Mouse (Mus musculus) gastrocnemius, adult 2 months (tissue): Measurements from ENCODE around the gene Rab1b. TPM values are rescaled to one million over a fixed set of nuclear protein-coding genes. Genes with fewer than 3 reads are reported as not detected.

ENCODE experiments used
- DNase-seq: peaks from one replicate; pipeline ENCODE4 v3.0.0; 2022
- H3K27ac ChIP-seq: fragments of 200-600 bp; 2 replicates; pipeline ENCODE4 v1.8.1; 2022; ENCODE audit warnings: mild to moderate bottlenecking
- H3K4me3 ChIP-seq: fragments of 200-600 bp; 2 replicates; pipeline ENCODE4 v1.8.1; 2022; ENCODE audit warnings: mild to moderate bottlenecking, moderate library complexity
- CTCF ChIP-seq: fragments of 200-600 bp; IDR thresholded peaks from 2 replicates; pipeline ENCODE4 v1.8.1; 2022; ENCODE audit warnings: antibody characterized with exemption, mild to moderate bottlenecking, moderate library complexity
- intact Hi-C: fragments of 180-260 bp; cut with DNase I; formaldehyde crosslinking; loops from one replicate; pipeline ENCODE4 v1.15.1; 2025
- total RNA-seq, 2 experiments: library from RNA; stranded (reverse); gene quantifications; 2 replicates each; pipeline ENCODE4 v1.2.3; 2021

The Rab1b gene
- total RNA-seq, 2 experiments from 2014 or later, result 112 to 128 TPM

DNA sequence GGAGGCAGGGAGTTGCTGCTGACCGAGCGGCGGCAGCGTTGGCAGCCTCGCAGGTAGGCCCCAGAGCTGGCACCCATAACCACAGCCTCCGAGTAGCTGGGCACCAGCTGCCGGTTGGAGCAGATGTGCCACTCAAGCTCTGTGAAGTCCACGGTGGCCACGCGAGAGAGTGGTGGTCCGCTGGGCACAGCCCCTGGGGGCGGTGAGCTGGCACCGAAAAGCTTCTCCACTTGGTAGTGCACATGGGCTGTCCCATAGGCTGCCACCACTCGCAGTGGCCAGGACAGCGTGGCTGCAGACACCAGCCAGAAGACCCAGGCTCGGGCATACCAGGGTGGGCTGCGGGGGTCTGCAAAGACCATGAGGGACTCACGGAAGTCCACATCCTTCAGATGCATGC lies 24.9 kb downstream of the Rab1b start:
- DNase-seq, result no peak
- no peak for TF ChIP-seq CTCF
- H3K4me3 ChIP-seq, result no peak overlapping the region
- H3K27ac ChIP-seq, result no peak overlapping the region
- intact Hi-C loops, result no loop called here

DNA sequence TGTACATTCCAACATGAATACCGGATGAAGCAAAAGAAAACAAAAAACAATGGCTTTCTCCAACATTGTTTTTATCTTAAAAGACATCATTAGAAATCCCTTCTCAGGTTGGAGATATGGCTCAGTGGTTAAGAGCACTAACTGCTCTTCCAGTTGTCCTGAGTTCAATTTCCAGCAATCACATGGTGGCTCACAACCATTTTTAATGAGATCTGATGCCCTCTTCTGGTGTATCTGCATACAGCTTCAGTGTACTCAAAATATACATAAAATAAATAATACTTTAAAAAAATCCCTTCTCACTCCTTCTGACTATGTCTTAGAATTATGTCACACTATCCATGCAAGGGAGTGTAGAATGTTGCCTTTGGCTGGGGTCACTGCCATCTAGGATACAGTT lies 27.6 kb downstream of the Rab1b start:
- Histone ChIP-seq H3K4me3 (no peak overlapping the region), H3K27ac (no peak overlapping the region)
- no peak for DNase-seq
- intact Hi-C loops, result no loop called here
- no peak for TF ChIP-seq CTCF

DNA sequence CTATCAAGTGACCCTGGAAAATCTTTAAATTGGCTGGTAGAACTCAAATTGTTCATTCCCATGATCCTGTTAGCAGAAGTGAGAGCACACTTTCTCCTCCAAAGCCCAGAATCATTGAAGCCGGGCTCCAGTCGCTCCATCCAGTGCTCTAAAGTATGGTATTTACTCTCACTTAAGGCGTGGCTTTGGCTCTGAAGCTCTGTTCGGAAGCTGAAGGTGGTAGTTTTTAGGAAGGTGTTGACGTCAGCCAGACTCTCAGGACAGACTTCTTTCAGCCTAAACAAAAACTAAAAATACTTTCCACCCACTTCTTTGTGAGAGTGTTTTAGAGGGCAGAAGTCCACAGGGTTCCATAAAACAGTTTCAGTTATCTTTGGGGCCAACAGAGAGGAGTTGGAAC lies 33.4 kb downstream of the Rab1b start:
- no peak for DNase-seq
- no peak for TF ChIP-seq CTCF
- H3K4me3 ChIP-seq, result no peak overlapping the region
- no peak overlapping the region for H3K27ac ChIP-seq
- intact Hi-C loops, result loop anchor here (1.0 to 5.0 kb wide), 2 partner anchors 17 to 56 kb away; no protein-coding TSS in a partner anchor

DNA sequence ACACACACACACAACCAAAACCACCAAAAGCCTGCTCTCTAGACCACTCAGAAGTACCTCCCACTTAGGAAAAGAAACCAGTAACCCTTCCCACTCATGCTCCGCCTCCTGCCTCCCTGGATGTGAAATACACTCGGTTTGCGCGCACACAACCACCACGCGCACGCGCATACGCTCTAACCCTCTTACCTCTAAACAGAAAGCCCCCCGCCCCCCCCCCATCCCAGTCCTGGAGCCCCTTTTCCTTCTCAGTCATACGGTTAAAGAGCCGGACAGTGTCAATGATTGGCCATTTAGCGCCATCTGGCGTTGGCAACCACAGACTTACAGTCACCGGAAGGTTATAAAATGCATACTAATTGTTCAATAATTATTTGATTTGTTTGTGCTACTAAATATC lies 33.8 kb downstream of the Rab1b start:
- Histone ChIP-seq H3K27ac (peak overlapping the region; percentile 80; the same call in 1 of the 2 replicates), H3K4me3 (peak overlapping the region; percentile 76)
- peak; percentile 69 for DNase-seq
- peak; percentile 70 for TF ChIP-seq CTCF
- intact Hi-C loops, result loop anchor here (1.0 to 5.0 kb wide), 2 partner anchors 17 to 56 kb away; no protein-coding TSS in a partner anchor

DNA sequence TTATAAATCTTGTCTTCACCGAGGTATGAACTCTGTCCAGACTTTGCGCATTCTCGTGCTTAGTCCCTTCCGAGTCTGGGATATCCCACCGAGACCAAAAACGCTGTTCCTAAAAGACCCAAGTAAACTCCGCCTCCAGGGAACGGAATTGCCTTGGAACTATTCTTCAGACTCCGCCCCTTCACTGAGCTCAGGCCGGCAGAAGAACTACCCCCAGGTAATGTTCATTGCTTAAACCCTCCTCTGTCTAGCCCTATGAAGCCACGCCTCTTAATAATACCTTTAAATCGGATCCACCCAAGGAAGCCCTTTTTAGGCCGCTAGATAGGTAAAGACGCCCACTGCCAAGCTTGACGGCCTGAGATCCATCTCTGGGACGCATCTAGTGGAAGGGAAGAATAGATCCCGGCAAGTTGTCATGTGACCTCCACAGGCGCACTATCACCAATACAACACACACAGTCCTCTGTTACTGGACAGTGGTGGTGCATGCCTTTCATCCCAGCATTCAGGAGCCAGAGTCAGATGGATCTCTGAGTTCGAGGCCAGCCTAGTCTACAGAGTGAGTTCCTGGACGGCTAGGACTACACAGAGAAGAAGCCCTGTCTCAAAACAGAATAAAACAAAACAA lies 34.4 kb downstream of the Rab1b start:
- Histone ChIP-seq H3K27ac (peak overlapping the region; percentile 80), H3K4me3 (peak overlapping the region; percentile 76)
- intact Hi-C loops, result loop anchor here (1.0 to 5.0 kb wide), 2 partner anchors 16 to 55 kb away; no protein-coding TSS in a partner anchor
- no peak for TF ChIP-seq CTCF
- no peak for DNase-seq

DNA sequence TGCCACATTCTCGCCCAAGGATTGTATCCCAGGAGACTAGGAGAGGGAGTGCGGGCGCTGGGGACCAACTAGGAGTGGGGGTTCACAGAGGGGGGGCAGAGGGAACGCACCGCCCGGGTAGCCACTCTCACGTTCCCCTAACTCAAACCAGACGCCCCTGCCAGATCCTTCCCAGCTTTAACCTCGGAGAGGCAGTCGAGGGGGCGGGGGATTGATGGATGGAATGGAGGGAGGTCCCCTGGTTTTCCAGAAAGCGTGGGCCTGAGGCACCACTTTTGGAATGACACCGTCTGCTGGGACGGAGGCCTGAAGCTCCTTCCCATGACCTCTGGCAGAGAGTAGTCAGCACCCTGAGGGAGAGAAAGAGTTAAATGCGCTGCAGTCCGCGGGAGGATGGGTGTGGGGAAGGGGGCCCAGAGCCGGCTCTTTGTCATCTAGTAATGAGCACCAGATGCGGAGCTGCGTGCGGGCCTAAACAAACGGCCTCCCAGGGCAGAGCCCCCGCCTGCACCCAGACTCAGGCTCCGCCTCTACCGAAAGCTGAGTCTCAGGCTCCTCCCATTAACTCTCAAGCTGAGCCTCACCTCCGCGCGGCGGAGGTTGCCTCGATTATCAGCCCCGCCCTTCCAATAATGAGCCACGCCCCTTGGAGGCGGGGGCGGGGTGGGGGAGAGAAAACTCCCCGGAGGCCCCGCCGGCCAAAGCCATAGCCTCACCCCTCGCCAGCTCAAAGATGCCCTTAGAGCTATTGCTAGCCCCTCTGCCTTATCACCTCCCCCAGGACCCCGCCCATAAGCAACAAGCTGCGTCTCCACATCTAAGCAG lies 35.1 kb downstream of the Rab1b start:
- H3K4me3 ChIP-seq, result peak overlapping the region; percentile 76
- intact Hi-C loops, result loop anchor here (5.0 kb wide), 1 partner anchor 54 kb away; no protein-coding TSS in a partner anchor
- H3K27ac ChIP-seq, result peak overlapping the region; percentile 80
- TF ChIP-seq CTCF, result no peak
- DNase-seq, result peak; percentile 84

DNA sequence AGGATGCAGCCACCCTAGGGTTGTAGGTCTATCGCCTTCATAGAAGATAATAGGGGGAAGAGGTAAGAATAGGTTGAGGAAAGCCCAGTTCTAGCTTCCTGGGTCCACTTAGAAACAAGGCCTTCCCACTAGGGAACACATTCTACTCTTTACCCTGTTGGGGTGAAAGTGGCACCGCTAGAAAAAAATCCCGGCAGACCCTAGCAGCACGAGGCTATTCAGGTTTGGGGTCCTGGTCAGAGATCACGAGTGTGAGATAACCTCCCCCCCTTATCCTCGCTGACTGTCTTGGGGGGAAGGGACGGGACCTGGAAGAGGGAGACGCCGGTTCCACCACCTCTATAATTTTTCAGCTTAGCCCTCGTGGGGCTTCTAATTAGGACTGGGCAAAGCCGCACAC lies 35.8 kb downstream of the Rab1b start:
- intact Hi-C loops, result loop anchor here (5.0 kb wide), 1 partner anchor 54 kb away; no protein-coding TSS in a partner anchor
- no peak for DNase-seq
- Histone ChIP-seq H3K27ac (peak overlapping the region; percentile 80), H3K4me3 (peak overlapping the region; percentile 76)
- TF ChIP-seq CTCF, result no peak

DNA sequence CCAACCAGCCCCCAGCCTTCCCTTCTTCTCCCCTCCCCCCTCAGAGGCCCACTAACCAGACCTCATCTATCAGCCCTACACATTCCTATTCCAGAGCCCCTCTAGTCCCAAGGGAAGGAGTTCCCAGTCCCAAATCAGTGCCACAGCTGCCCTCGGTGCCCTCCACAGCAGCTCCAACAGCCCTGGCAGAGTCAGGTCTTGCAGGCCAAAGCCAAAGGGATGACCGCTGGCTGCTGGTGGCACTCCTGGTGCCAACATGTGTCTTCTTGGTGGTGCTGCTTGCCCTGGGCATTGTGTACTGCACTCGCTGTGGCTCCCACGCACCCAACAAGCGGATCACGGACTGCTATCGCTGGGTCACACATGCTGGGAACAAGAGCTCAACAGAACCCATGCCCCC lies 36.9 kb downstream of the Rab1b start:
- peak overlapping the region; percentile 76 for H3K4me3 ChIP-seq
- no peak for TF ChIP-seq CTCF
- no peak for DNase-seq
- intact Hi-C loops, result loop anchor here (5.0 kb wide), 1 partner anchor 53 kb away; no protein-coding TSS in a partner anchor
- H3K27ac ChIP-seq, result peak overlapping the region; percentile 80

DNA sequence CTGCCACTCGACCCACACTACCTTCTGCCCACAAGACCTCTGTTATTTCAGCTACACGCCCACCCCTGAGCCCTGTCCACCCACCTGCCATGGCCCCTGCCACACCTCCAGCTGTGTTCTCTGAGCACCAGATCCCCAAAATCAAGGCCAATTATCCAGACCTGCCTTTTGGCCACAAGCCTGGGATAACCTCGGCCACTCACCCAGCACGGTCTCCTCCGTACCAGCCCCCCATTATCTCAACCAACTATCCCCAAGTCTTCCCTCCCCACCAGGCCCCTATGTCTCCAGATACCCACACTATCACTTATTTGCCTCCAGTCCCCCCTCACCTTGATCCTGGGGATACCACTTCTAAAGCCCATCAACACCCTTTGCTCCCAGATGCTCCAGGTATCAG lies 37.4 kb downstream of the Rab1b start:
- Histone ChIP-seq H3K4me3 (peak overlapping the region; percentile 76), H3K27ac (peak overlapping the region; percentile 81; the same call in 1 of the 2 replicates)
- intact Hi-C loops, result no loop called here
- DNase-seq, result no peak
- no peak for TF ChIP-seq CTCF

DNA sequence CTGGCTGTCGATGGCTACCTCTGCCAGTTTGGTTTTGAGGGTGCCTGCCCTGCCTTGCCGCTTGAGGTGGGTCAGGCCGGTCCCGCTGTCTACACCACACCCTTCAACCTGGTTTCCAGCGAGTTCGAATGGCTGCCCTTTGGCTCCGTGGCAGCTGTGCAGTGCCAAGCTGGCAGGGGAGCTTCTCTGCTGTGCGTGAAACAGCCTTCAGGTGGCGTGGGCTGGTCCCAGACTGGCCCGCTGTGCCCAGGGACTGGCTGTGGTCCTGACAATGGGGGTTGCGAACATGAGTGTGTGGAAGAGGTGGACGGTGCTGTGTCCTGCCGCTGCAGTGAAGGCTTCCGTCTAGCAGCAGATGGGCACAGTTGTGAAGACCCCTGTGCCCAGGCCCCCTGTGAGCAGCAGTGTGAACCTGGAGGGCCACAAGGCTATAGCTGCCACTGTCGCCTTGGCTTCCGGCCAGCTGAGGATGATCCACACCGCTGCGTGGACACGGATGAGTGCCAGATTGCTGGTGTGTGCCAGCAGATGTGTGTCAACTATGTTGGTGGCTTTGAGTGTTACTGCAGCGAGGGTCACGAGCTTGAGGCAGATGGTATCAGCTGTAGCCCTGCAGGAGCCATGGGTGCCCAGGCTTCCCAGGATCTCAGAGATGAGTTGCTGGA lies 38.2 kb downstream of the Rab1b start:
- intact Hi-C loops, result no loop called here
- Histone ChIP-seq H3K4me3 (peak overlapping the region; percentile 76), H3K27ac (peak overlapping the region; percentile 81)
- DNase-seq, result no peak
- no peak for TF ChIP-seq CTCF

DNA sequence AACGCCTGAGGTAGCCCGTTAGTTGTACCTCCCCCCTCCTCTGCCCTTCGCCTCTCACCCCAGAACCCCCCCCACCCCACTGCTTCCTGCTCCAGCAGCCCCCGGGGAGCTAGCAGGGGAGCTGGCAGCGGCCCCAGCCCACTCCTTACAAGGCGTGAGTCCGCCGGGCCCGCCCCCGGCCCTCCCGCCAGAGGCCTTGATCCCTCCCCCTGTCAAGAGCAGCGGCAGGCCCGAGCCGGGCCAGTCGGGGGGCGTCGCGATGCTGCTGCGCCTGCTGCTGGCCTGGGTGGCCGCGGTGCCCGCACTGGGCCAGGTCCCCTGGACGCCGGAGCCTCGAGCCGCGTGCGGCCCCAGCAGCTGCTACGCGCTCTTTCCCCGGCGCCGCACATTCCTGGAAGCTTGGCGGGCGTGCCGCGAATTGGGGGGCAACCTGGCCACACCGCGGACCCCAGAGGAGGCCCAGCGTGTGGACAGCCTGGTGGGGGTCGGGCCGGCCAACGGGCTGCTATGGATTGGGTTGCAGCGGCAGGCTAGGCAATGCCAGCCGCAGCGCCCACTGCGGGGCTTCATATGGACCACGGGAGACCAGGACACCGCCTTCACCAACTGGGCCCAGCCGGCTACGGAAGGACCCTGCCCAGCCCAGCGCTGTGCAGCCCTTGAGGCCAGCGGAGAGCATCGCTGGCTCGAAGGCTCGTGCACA lies 38.9 kb downstream of the Rab1b start, which contains the start of gene Cd248:
Cd248 (plus strand) TSS at position 212 of the 703 bp plus-strand sequence.
- Histone ChIP-seq H3K4me3 (peak within 1 kb of the TSS; percentile 76), H3K27ac (peak within 1 kb of the TSS; percentile 81)
- peak; percentile 92 for DNase-seq
- intact Hi-C loops, result no loop called here
- no peak for TF ChIP-seq CTCF
